Mouse (Mus musculus) E14TG2a.4 (cell line): Measurements from ENCODE around the gene Trim65.

Source experiments
- CTCF ChIP-seq: conservative IDR thresholded peaks from 2 replicates; pipeline ENCODE4 v1.5.1; 2014; ENCODE audit warnings: low read length
- POU5F1 ChIP-seq: IDR thresholded peaks from 2 replicates; pipeline ENCODE4 v1.6.1; 2014; ENCODE audit warnings: low read length, borderline replicate concordance

DNA sequence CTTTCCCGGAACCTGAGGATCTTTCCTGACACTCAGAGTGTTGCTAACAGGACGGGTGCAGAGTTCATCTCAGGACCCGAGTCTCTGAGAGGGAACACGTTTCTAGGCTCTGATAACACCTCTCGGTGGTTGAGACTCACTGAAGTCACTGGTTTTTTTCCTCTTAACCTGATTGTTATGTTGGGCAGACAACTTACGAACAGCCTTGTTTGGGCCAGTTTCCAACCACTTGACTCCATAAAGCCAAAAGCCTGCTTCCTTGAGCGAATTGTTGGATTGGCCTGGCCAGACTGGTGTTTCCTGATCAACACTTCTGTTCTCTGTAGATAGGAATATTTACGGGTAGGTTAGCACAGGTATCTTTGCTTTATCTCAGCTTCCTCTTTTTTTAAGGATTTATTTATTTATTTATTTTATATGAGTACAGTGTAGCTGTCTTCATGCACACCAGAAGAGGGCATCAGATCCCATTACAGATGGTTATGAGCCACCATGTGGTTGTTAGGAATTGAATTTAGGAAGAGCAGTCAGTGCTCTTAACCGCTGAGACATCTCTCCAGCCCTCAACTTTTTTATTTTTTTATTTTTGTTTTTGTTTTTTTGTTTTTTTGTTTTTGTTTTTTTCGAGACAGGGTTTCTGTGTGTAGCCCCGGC lies 42.1 kb downstream of the Trim65 start:
- TF ChIP-seq CTCF (no peak), POU5F1 (no peak)
